Mouse (Mus musculus) intestine, postnatal 0 days (tissue): ENCODE results near the gene Cptp. TPM values are rescaled to one million over a fixed set of nuclear protein-coding genes. Genes with fewer than 3 reads are reported as not detected.

ENCODE experiments used
- ATAC-seq: fragments of 200-750 bp; cut with Nextera tagmentation; 2 replicates; pipeline ENCODE4 v1.8.0; 2017; ENCODE audit warnings: mild to moderate bottlenecking, moderate TSS enrichment, moderate library complexity
- H3K27ac ChIP-seq: fragments of 300-500 bp; sonication (generic); 2 replicates; pipeline ENCODE4 v1.5.1; 2014; ENCODE audit warnings: mild to moderate bottlenecking, low read depth, low read length, moderate library complexity
- H3K27me3 ChIP-seq: fragments of 300-500 bp; sonication (generic); replicated peaks from 2 replicates; pipeline ENCODE4 v1.6.1; 2014; ENCODE audit warnings: low read length, mixed read lengths; ENCODE audit not compliant: control insufficient read depth, insufficient read depth
- H3K36me3 ChIP-seq: fragments of 300-500 bp; sonication (generic); 2 replicates; pipeline ENCODE4 v1.6.1; 2014; ENCODE audit warnings: mild to moderate bottlenecking, moderate library complexity; ENCODE audit not compliant: control insufficient read depth, insufficient read depth
- H3K4me1 ChIP-seq: fragments of 300-500 bp; sonication (generic); replicated peaks from 2 replicates; pipeline ENCODE4 v1.6.1; 2014; ENCODE audit warnings: antibody characterized with exemption, low read length, mixed read lengths; ENCODE audit not compliant: control insufficient read depth, insufficient read depth
- H3K4me2 ChIP-seq: fragments of 300-500 bp; sonication (generic); replicated peaks from 2 replicates; pipeline ENCODE4 v1.6.1; 2014; ENCODE audit warnings: low read depth, mild to moderate bottlenecking, moderate library complexity
- H3K4me3 ChIP-seq: fragments of 300-500 bp; sonication (generic); 2 replicates; pipeline ENCODE4 v1.5.1; 2014; ENCODE audit warnings: low read depth, low read length
- H3K9ac ChIP-seq: fragments of 300-500 bp; sonication (generic); 2 replicates; pipeline ENCODE4 v1.6.1; 2014; ENCODE audit warnings: mild to moderate bottlenecking, low read depth, low read length
- H3K9me3 ChIP-seq: fragments of 300-500 bp; sonication (generic); 2 replicates; pipeline ENCODE4 v1.6.1; 2016; ENCODE audit warnings: mixed run types; ENCODE audit not compliant: control insufficient read depth
- CTCF ChIP-seq: sonication (generic); IDR thresholded peaks from 2 replicates; pipeline ENCODE4 v1.5.1; 2016; ENCODE audit warnings: low read depth, mild to moderate bottlenecking, control low read depth, antibody characterized with exemption, moderate library complexity
- WGBS: fragments of 180-500 bp; shearing (Covaris S2); extraction: QIAGEN DNeasy Blood & Tissue Kit; methylation state at CpG from one replicate; pipeline ENCODE4 v1.1.7; 2014; 5-methylcytosine and 5-hydroxymethylcytosine counted together
- polyA plus RNA-seq: library from polyadenylated mRNA; unstranded; fragments of >200 nt; fragmentation: Nextera tagmentation; extraction: Ambion mirVana; gene quantifications from 2 replicates; pipeline ENCODE4 v1.2.1, GENCODE M21; 2015

Cptp gene
- polyA plus RNA-seq, 1 experiment from 2014 or later: 19.2 TPM

DNA sequence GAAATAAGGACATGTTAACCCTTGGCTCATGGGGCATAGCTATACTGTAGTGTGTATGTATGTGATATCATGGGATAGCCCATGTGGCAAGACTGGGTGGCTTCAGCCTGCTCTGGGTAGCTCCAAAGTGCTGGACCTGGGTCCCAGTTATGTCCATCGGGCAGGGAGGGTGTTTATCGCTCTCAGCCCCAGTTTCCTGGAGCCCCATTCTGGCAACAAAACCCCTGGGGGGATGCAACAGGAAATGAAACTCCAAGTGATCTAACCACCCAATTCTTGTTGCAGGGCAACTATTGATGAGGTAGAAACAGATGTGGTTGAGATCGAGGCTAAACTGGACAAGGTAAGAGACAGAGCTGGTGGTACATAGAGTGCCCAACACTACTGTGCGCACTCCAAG is 26.6 kb upstream of the Cptp start:
- 91% methylated on average over 4 of the region's 4 CpGs for WGBS
- H3K27me3 ChIP-seq: no peaks in the 10 kb centered on the region
- H3K4me3 ChIP-seq: no peak overlapping the region
- no peak overlapping the region for H3K4me2 ChIP-seq
- no peak overlapping the region for H3K27ac ChIP-seq
- no peak for ATAC-seq
- peaks cover 4% of the 10 kb centered on the region; the same call in 1 of the 2 replicates for H3K4me1 ChIP-seq
- TF ChIP-seq CTCF: no peak
- no peak overlapping the region for H3K9ac ChIP-seq
- H3K9me3 ChIP-seq: no peaks in the 10 kb centered on the region
- peaks cover 36% of the 10 kb centered on the region for H3K36me3 ChIP-seq

DNA sequence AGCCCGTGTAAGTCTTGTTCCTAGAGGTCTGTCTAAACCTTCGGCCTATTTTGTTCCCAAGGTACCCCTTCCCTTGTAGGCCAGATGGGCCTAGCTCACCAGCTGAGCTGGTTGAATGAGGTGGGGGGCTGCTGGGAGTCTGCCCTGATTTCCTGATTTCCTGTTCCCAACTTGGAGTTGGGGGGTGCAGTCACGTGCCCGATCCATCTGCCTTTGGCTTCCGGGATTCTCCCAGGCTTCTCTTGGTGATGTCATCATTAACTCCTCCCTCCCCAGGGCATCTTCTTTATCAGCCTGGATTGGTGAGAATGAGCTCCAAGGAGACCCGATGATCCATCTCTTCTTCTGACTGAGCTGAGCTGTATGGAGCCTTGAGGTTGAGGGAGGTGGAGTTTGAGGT is 26.0 kb upstream of the Cptp start:
- Histone ChIP-seq H3K27ac (no peak overlapping the region), H3K4me2 (peak overlapping the region; percentile 40), H3K4me1 (peaks cover 7% of the 10 kb centered on the region; the same call in 1 of the 2 replicates), H3K9me3 (no peaks in the 10 kb centered on the region), H3K27me3 (no peaks in the 10 kb centered on the region), H3K9ac (no peak overlapping the region; the same call in 1 of the 2 replicates), H3K36me3 (peaks cover 31% of the 10 kb centered on the region), H3K4me3 (0 out of 2 replicates have a peak overlapping the region, but pooled peaks have one; percentile 11)
- 41% methylated on average over 6 of the region's 6 CpGs for WGBS
- no peak for TF ChIP-seq CTCF
- no peak for ATAC-seq

DNA sequence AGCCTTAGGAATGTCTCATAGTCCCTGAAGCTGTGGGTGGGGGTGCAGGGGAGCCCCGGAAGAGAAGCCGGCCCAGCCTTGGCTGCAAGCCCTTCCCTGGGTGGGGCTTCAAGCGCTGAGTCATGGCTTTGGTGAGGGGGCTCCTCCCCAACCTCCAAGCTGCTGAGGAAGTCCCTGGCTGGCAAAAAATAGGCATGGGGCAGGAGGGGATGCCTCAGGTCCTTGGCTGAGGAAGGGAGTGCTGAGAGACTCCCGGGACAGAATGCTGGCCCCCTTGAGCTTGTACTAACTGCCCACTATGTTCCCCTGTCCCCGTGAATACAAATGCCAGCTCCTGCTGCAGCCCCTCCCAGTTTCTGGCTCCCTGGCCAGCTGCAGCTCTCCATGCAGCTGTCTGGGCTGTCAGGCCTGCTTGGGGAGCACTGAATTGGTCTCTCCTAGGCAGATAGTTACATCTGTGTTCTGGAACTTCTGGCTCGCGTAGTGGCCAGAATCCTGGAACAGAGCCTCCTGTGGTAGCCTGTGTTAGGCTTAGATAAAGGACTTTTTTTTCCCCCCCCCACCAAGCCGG is 25.2 kb upstream of the Cptp start:
- ATAC-seq: no peak
- 27% methylated on average over 8 of the region's 8 CpGs for WGBS
- no peaks in the 10 kb centered on the region for H3K27me3 ChIP-seq
- peak overlapping the region; percentile 40 for H3K4me2 ChIP-seq
- no peak overlapping the region for H3K27ac ChIP-seq
- H3K4me1 ChIP-seq: peaks cover 7% of the 10 kb centered on the region; the same call in 1 of the 2 replicates
- peak; percentile 17; the same call in 1 of the 2 replicates for TF ChIP-seq CTCF
- H3K9ac ChIP-seq: no peak overlapping the region
- H3K9me3 ChIP-seq: no peaks in the 10 kb centered on the region
- no peak overlapping the region for H3K4me3 ChIP-seq
- peaks cover 28% of the 10 kb centered on the region for H3K36me3 ChIP-seq

- Histone ChIP-seq H3K4me3 (0 out of 2 replicates have a peak overlapping the region, but pooled peaks have one; percentile 73), H3K27me3 (no peaks in the 10 kb centered on the region), H3K36me3 (peaks cover 30% of the 10 kb centered on the region), H3K27ac (no peak overlapping the region), H3K9ac (no peak overlapping the region), H3K9me3 (no peaks in the 10 kb centered on the region), H3K4me1 (peaks cover 7% of the 10 kb centered on the region; the same call in 1 of the 2 replicates), H3K4me2 (peak overlapping the region; percentile 99)
- ATAC-seq: no peak
- no peak for TF ChIP-seq CTCF
- WGBS: 78% methylated on average over 8 of the region's 8 CpGs
Measured at GRCm38 (mm10) chr4:155893212-155893690, 24.0 kb upstream of the Cptp start.

DNA sequence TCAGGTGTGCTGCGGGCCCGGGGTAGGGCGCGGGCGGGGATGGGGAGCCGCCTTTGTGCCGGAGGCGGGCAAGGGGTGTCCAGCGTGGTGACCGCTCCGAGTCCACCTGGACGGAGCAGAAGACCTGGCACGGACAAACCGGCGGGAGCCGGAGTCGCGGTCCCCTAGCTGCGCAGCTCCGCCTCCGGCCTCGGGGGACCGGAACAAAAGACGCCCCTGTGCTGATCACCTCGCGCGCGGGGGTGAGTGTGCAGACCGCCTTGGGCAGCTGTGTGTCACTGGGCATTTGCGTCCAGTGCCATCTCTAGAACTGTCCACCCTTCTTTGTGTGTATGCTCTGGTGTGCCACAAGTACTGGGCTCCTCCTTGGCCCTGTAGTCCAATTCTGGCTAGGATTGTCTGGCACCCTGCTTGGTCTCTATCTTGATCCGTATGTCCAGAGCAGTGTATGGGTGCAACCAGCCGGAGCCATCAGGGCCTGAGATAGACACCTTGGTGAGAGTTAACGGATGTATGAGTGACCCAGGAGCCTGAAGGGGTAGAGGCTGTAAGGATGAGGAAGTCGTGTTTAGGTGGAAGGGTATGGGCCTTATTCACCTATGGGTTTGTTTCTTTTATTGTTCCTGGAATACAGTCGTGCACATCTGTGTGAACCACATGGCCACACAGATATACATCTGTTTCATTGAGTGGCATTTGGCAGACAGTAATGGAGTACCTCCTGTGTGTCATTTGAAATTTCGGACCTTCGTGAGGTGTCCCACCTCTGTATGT is 23.4 kb upstream of the Cptp start:
- Histone ChIP-seq H3K4me1 (peaks cover 7% of the 10 kb centered on the region; the same call in 1 of the 2 replicates), H3K27me3 (no peaks in the 10 kb centered on the region), H3K9me3 (no peaks in the 10 kb centered on the region), H3K4me2 (peak overlapping the region; percentile 99), H3K9ac (peak overlapping the region; percentile 76), H3K4me3 (peak overlapping the region; percentile 73), H3K36me3 (peaks cover 34% of the 10 kb centered on the region), H3K27ac (peak overlapping the region; percentile 97; the same call in 1 of the 2 replicates)
- 7% methylated on average over 37 of the region's 37 CpGs for WGBS
- TF ChIP-seq CTCF: no peak
- peak; percentile 7; the same call in 1 of the 2 replicates for ATAC-seq

- no peaks in the 10 kb centered on the region for H3K27me3 ChIP-seq
- H3K4me3 ChIP-seq: peak overlapping the region; percentile 73
- peak overlapping the region; percentile 76 for H3K9ac ChIP-seq
- peak overlapping the region; percentile 99 for H3K4me2 ChIP-seq
- peaks cover 37% of the 10 kb centered on the region for H3K36me3 ChIP-seq
- H3K27ac ChIP-seq: peak overlapping the region; percentile 97
- ATAC-seq: peak; percentile 91
- no peaks in the 10 kb centered on the region for H3K9me3 ChIP-seq
- H3K4me1 ChIP-seq: peaks cover 7% of the 10 kb centered on the region; the same call in 1 of the 2 replicates
- under 1% methylated on average over 54 of the region's 56 CpGs for WGBS
- peak; percentile 61 for TF ChIP-seq CTCF
Measured at GRCm38 (mm10) chr4:155892017-155892416, 22.8 kb upstream of the Cptp start.
